Comparison of ENCODE assay signal across 29 mouse cellular contexts in genomic region chr10:27838666-27839065, GRCm38 (mm10).
"Had no signal": no experiment of that assay in that cellular context is flagged by ENCODE, and none has a peak within 500 bp of the region (broad histone marks: within the 10 kb centered on the region; RNA-seq: fewer than 3 reads in every experiment).

No protein-coding gene starts in this region.

- ATAC-seq: forebrain, embryonic 13.5 days; forebrain, embryonic 14.5 days; forebrain, embryonic 15.5 days; forebrain, embryonic 16.5 days; forebrain, postnatal 0 days had no signal

- H3K4me1 ChIP-seq: embryonic facial prominence, embryonic 10.5 days; embryonic facial prominence, embryonic 12.5 days; embryonic facial prominence, embryonic 13.5 days; embryonic facial prominence, embryonic 15.5 days; forebrain, embryonic 10.5 days; forebrain, embryonic 12.5 days; forebrain, embryonic 13.5 days; forebrain, embryonic 15.5 days; heart, embryonic 10.5 days had no signal

- H3K27ac ChIP-seq: embryonic facial prominence, embryonic 10.5 days; embryonic facial prominence, embryonic 12.5 days; embryonic facial prominence, embryonic 13.5 days; embryonic facial prominence, embryonic 15.5 days; forebrain, embryonic 10.5 days; forebrain, embryonic 12.5 days; forebrain, embryonic 13.5 days; forebrain, embryonic 15.5 days; gastrocnemius, adult 2 months; heart, adult 2 months; heart, embryonic 10.5 days had no signal

- H3K9me3 ChIP-seq: embryonic facial prominence, embryonic 10.5 days; embryonic facial prominence, embryonic 12.5 days; embryonic facial prominence, embryonic 13.5 days; embryonic facial prominence, embryonic 15.5 days; forebrain, embryonic 10.5 days; forebrain, embryonic 12.5 days; forebrain, embryonic 13.5 days; forebrain, embryonic 15.5 days; heart, embryonic 10.5 days had no signal

- H3K9ac ChIP-seq: embryonic facial prominence, embryonic 12.5 days; embryonic facial prominence, embryonic 13.5 days; embryonic facial prominence, embryonic 15.5 days; forebrain, embryonic 12.5 days; forebrain, embryonic 13.5 days; forebrain, embryonic 15.5 days; forebrain, postnatal 0 days had no signal

- DNase-seq: cerebellum, adult 2 months; cerebellum, adult 8-10 months; cerebellum, adult 9-10 months; cerebellum, adult 9-11 months; cerebellum, postnatal 10 days; cerebellum, postnatal 14 days; cerebellum, postnatal 25 days; cerebellum, postnatal 36 days; embryo, embryonic 11 days; forebrain, postnatal 0 days; gastrocnemius, adult 2 months; gastrocnemius, postnatal 10 days; gastrocnemius, postnatal 14 days; gastrocnemius, postnatal 25 days; heart, adult 11 months; heart, adult 18-20 months; heart, adult 2 months had no signal

- H3K36me3 ChIP-seq: embryonic facial prominence, embryonic 10.5 days; embryonic facial prominence, embryonic 12.5 days; embryonic facial prominence, embryonic 13.5 days; embryonic facial prominence, embryonic 15.5 days; forebrain, embryonic 10.5 days; forebrain, embryonic 12.5 days; forebrain, embryonic 15.5 days; heart, embryonic 10.5 days had no signal

- H3K27me3 ChIP-seq: embryonic facial prominence, embryonic 12.5 days; embryonic facial prominence, embryonic 13.5 days; embryonic facial prominence, embryonic 15.5 days; forebrain, embryonic 12.5 days; forebrain, embryonic 13.5 days; forebrain, embryonic 15.5 days had no signal

- H3K4me2 ChIP-seq: embryonic facial prominence, embryonic 12.5 days; embryonic facial prominence, embryonic 13.5 days; embryonic facial prominence, embryonic 15.5 days; forebrain, embryonic 12.5 days; forebrain, embryonic 13.5 days; forebrain, embryonic 15.5 days had no signal

- H3K4me3 ChIP-seq: embryonic facial prominence, embryonic 10.5 days; embryonic facial prominence, embryonic 12.5 days; embryonic facial prominence, embryonic 13.5 days; embryonic facial prominence, embryonic 15.5 days; erythroblast, embryonic 14.5 days; forebrain, embryonic 10.5 days; forebrain, embryonic 12.5 days; forebrain, embryonic 13.5 days; forebrain, embryonic 15.5 days; gastrocnemius, adult 2 months; heart, adult 2 months; heart, embryonic 10.5 days had no signal
